Comparison of ENCODE assay signal across 8 mouse cellular contexts in the genomic region with DNA sequence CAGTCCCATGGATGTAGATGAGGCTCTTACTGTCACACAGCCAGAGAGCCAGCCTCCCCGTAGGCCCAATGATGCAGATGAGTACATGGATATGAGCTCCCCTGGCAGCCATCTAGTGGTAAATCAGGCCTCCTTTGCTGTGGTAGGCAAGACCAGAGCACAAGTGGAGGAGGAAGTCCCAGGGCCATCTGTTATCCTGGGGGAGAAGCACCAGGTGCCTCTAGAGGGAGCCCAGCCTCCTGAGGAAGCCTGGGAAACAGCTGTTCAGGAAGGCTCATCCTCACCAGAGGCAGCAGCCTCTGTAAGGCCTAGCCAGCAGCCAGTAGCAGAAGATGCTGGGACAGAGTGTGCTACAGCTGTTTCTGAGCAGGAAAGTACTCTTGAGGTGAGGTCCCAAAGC. TPM values are rescaled to one million over a fixed set of nuclear protein-coding genes. Genes with fewer than 3 reads are reported as not detected.
A peak's percentile ranks its signal among the peaks of the same experiment; 100 is the strongest.
DNase-seq lines count a peak whose midpoint lies in the region; ATAC-seq and TF ChIP-seq lines count a peak whose summit lies in the region.

No protein-coding gene starts in this region.

- H3K36me3 ChIP-seq in hindbrain, postnatal 0 days (ENCODE audit: insufficient read depth, low read length) = peaks cover 63% of the 10 kb centered on the region
- peaks cover 25% of the 10 kb centered on the region for H3K36me3 ChIP-seq in hindbrain, embryonic 16.5 days (ENCODE audit: control insufficient read depth, insufficient read depth, low read length)
- peaks cover 86% of the 10 kb centered on the region for H3K36me3 ChIP-seq in embryonic facial prominence, embryonic 14.5 days (ENCODE audit: control insufficient read depth, insufficient read depth, low read length)
- H3K36me3 ChIP-seq in neural tube, embryonic 14.5 days (ENCODE audit: control insufficient read depth, insufficient read depth, low read length) = peaks cover 32% of the 10 kb centered on the region
- H3K36me3 ChIP-seq in forebrain, embryonic 14.5 days (ENCODE audit: control insufficient read depth, insufficient read depth, low read length) = peaks cover 86% of the 10 kb centered on the region

- H3K9me3 ChIP-seq in hindbrain, postnatal 0 days (ENCODE audit: low read length) = no peaks in the 10 kb centered on the region
- no peaks in the 10 kb centered on the region for H3K9me3 ChIP-seq in hindbrain, embryonic 16.5 days (ENCODE audit: control insufficient read depth, low read length)
- no peaks in the 10 kb centered on the region for H3K9me3 ChIP-seq in embryonic facial prominence, embryonic 14.5 days (ENCODE audit: control insufficient read depth, low read length)
- no peaks in the 10 kb centered on the region for H3K9me3 ChIP-seq in neural tube, embryonic 14.5 days (ENCODE audit: control insufficient read depth, low read length)
- no peaks in the 10 kb centered on the region for H3K9me3 ChIP-seq in forebrain, embryonic 14.5 days (replicated peaks; ENCODE audit: control insufficient read depth, low read length)

- DNase-seq in hindbrain, postnatal 0 days (ENCODE audit: low spot score) = no peak
- peak; percentile 57 for DNase-seq in retina, postnatal 1 day
- no peak for DNase-seq in retina, embryonic 14.5 days (ENCODE audit: low spot score)
- no peak for DNase-seq in embryonic facial prominence, embryonic 14.5 days (ENCODE audit: low spot score)
- DNase-seq in forebrain, embryonic 14.5 days (ENCODE audit: low spot score) = no peak

- H3K27ac ChIP-seq in hindbrain, postnatal 0 days = no peak overlapping the region
- no peak overlapping the region for H3K27ac ChIP-seq in hindbrain, embryonic 16.5 days (ENCODE audit: low read depth, low read length)
- H3K27ac ChIP-seq in embryonic facial prominence, embryonic 14.5 days (replicated peaks; ENCODE audit: low read depth, low read length) = no peak overlapping the region
- no peak overlapping the region for H3K27ac ChIP-seq in neural tube, embryonic 14.5 days (ENCODE audit: low read depth, low read length)
- no peak overlapping the region for H3K27ac ChIP-seq in forebrain, embryonic 14.5 days (ENCODE audit: low read depth, low read length)

- no peak overlapping the region for H3K9ac ChIP-seq in hindbrain, postnatal 0 days (replicated peaks; ENCODE audit: low read length)
- H3K9ac ChIP-seq in hindbrain, embryonic 16.5 days (ENCODE audit: low read depth, low read length) = no peak overlapping the region
- 0 out of 2 replicates have a peak overlapping the region, but pooled peaks have one; percentile 8 for H3K9ac ChIP-seq in embryonic facial prominence, embryonic 14.5 days (ENCODE audit: low read depth, low read length)
- H3K9ac ChIP-seq in neural tube, embryonic 14.5 days (replicated peaks; ENCODE audit: low read depth, low read length) = no peak overlapping the region
- no peak overlapping the region for H3K9ac ChIP-seq in forebrain, embryonic 14.5 days (ENCODE audit: low read length)

- H3K27me3 ChIP-seq in hindbrain, postnatal 0 days (ENCODE audit: insufficient read depth, low read length) = no peaks in the 10 kb centered on the region
- H3K27me3 ChIP-seq in hindbrain, embryonic 16.5 days (replicated peaks; ENCODE audit: control insufficient read depth, insufficient read depth, low read length) = no peaks in the 10 kb centered on the region
- H3K27me3 ChIP-seq in embryonic facial prominence, embryonic 14.5 days (replicated peaks; ENCODE audit: control insufficient read depth, insufficient read depth, low read length) = no peaks in the 10 kb centered on the region
- no peaks in the 10 kb centered on the region for H3K27me3 ChIP-seq in neural tube, embryonic 14.5 days (ENCODE audit: control insufficient read depth, insufficient read depth, low read length)
- no peaks in the 10 kb centered on the region for H3K27me3 ChIP-seq in forebrain, embryonic 14.5 days (replicated peaks; ENCODE audit: control insufficient read depth, insufficient read depth, low read length)

- H3K4me1 ChIP-seq in hindbrain, postnatal 0 days (ENCODE audit: insufficient read depth, low read length) = no peaks in the 10 kb centered on the region
- 0 out of 2 replicates have a peak, but pooled peaks cover 1% of the 10 kb centered on the region for H3K4me1 ChIP-seq in hindbrain, embryonic 16.5 days (ENCODE audit: control insufficient read depth, insufficient read depth, low read depth, low read length)
- no peaks in the 10 kb centered on the region for H3K4me1 ChIP-seq in embryonic facial prominence, embryonic 14.5 days (ENCODE audit: control insufficient read depth, insufficient read depth, low read length)
- no peaks in the 10 kb centered on the region for H3K4me1 ChIP-seq in neural tube, embryonic 14.5 days (ENCODE audit: control insufficient read depth, insufficient read depth, low read length)
- H3K4me1 ChIP-seq in forebrain, embryonic 14.5 days (ENCODE audit: control insufficient read depth, insufficient read depth, low read length) = no peaks in the 10 kb centered on the region

- H3K4me2 ChIP-seq in hindbrain, postnatal 0 days (ENCODE audit: low read depth, low read length) = no peak overlapping the region
- no peak overlapping the region for H3K4me2 ChIP-seq in hindbrain, embryonic 16.5 days (ENCODE audit: low read length)
- no peak overlapping the region for H3K4me2 ChIP-seq in embryonic facial prominence, embryonic 14.5 days (ENCODE audit: low read depth, low read length)
- H3K4me2 ChIP-seq in neural tube, embryonic 14.5 days (ENCODE audit: low read depth, low read length) = no peak overlapping the region
- no peak overlapping the region for H3K4me2 ChIP-seq in forebrain, embryonic 14.5 days (ENCODE audit: low read length)

- TF ChIP-seq CTCF in hindbrain, postnatal 0 days (IDR thresholded peaks at IDR 0.05; ENCODE audit: low read depth) = peak; percentile 8; the same call in 1 of the 2 replicates

- H3K4me3 ChIP-seq in hindbrain, postnatal 0 days (ENCODE audit: low read length) = no peak overlapping the region
- no peak overlapping the region for H3K4me3 ChIP-seq in hindbrain, embryonic 16.5 days (ENCODE audit: low read length)
- no peak overlapping the region for H3K4me3 ChIP-seq in embryonic facial prominence, embryonic 14.5 days (ENCODE audit: low read depth, low read length)
- H3K4me3 ChIP-seq in neural tube, embryonic 14.5 days (ENCODE audit: low read depth, low read length) = no peak overlapping the region
- H3K4me3 ChIP-seq in forebrain, embryonic 14.5 days (ENCODE audit: low read depth, low read length) = no peak overlapping the region

- ATAC-seq in hindbrain, postnatal 0 days = no peak; the same call in 1 of the 2 replicates
- ATAC-seq in hindbrain, embryonic 16.5 days = no peak
- ATAC-seq in embryonic facial prominence, embryonic 14.5 days (ENCODE audit: low read depth) = peak; percentile 49
- peak; percentile 28; the same call in 1 of the 2 replicates for ATAC-seq in neural tube, embryonic 14.5 days (ENCODE audit: low read depth)
- no peak for ATAC-seq in megakaryocyte, adult 5-6 weeks (ENCODE audit: poor library complexity, severe bottlenecking)
- ATAC-seq in forebrain, embryonic 14.5 days = no peak

- WGBS in hindbrain, postnatal 0 days = 79% methylated on average over 1 of the region's 1 CpGs
- 55% methylated on average over 1 of the region's 1 CpGs for WGBS in hindbrain, embryonic 16.5 days
- 18% methylated on average over 1 of the region's 1 CpGs for WGBS in embryonic facial prominence, embryonic 14.5 days
- WGBS in neural tube, embryonic 14.5 days = 37% methylated on average over 1 of the region's 1 CpGs
- 71% methylated on average over 1 of the region's 1 CpGs for WGBS in forebrain, embryonic 14.5 days

RNA-seq across cellular contexts. Expression of a gene that starts 6.8 kb away (rescaled TPM):
- 14.7 and 26.7 TPM in 2 replicates for total RNA-seq in hindbrain, postnatal 0 days (2014; rRNA removed)
- polyA plus RNA-seq in hindbrain, postnatal 0 days (2015; fragmentation: Nextera tagmentation; extraction: Ambion mirVana) = 3.9 and 4.1 TPM in 2 replicates
- 9.3 and 11.2 TPM in 2 replicates for polyA plus RNA-seq in hindbrain, embryonic 16.5 days (2015; fragmentation: Nextera tagmentation; extraction: Ambion mirVana)
- polyA plus RNA-seq in embryonic facial prominence, embryonic 14.5 days (2014; fragmentation: Nextera tagmentation; extraction: Ambion mirVana) = 10.2 and 14.8 TPM in 2 replicates
- polyA plus RNA-seq in neural tube, embryonic 14.5 days (2014; fragmentation: Nextera tagmentation; extraction: Ambion mirVana) = 6.0 and 8.5 TPM in 2 replicates
- total RNA-seq in megakaryocyte, adult 5-6 weeks (2015) = 37.6 and 62.8 TPM in 2 replicates
- 17.3 and 18.6 TPM in 2 replicates for total RNA-seq in megakaryocyte, adult 5-6 weeks (2017)
- 12.2 and 14.4 TPM in 2 replicates for polyA plus RNA-seq in forebrain, embryonic 14.5 days (2014; fragmentation: Nextera tagmentation; extraction: Ambion mirVana)

RNA-seq across cellular contexts. Expression of a gene that starts 10.0 kb away (rescaled TPM):
- total RNA-seq in hindbrain, postnatal 0 days (2014; rRNA removed) = 3,311 and 3,326 TPM in 2 replicates
- 1,502 and 1,606 TPM in 2 replicates for polyA plus RNA-seq in hindbrain, postnatal 0 days (2015; fragmentation: Nextera tagmentation; extraction: Ambion mirVana)
- 1,705 and 1,762 TPM in 2 replicates for polyA plus RNA-seq in hindbrain, embryonic 16.5 days (2015; fragmentation: Nextera tagmentation; extraction: Ambion mirVana)
- polyA plus RNA-seq in embryonic facial prominence, embryonic 14.5 days (2014; fragmentation: Nextera tagmentation; extraction: Ambion mirVana) = 736 and 832 TPM in 2 replicates
- polyA plus RNA-seq in neural tube, embryonic 14.5 days (2014; fragmentation: Nextera tagmentation; extraction: Ambion mirVana) = 1,611 and 1,626 TPM in 2 replicates
- total RNA-seq in megakaryocyte, adult 5-6 weeks (2015) = 649 TPM in 2 replicates
- total RNA-seq in megakaryocyte, adult 5-6 weeks (2017) = 751 and 811 TPM in 2 replicates
- polyA plus RNA-seq in forebrain, embryonic 14.5 days (2014; fragmentation: Nextera tagmentation; extraction: Ambion mirVana) = 2,004 and 2,051 TPM in 2 replicates

RNA-seq across cellular contexts. Expression of a gene that starts 13.0 kb away (rescaled TPM):
- total RNA-seq in hindbrain, postnatal 0 days (2014; rRNA removed) = 14.7 and 27.2 TPM in 2 replicates
- polyA plus RNA-seq in hindbrain, postnatal 0 days (2015; fragmentation: Nextera tagmentation; extraction: Ambion mirVana) = 24.6 and 25.7 TPM in 2 replicates
- 20.8 and 22.3 TPM in 2 replicates for polyA plus RNA-seq in hindbrain, embryonic 16.5 days (2015; fragmentation: Nextera tagmentation; extraction: Ambion mirVana)
- polyA plus RNA-seq in embryonic facial prominence, embryonic 14.5 days (2014; fragmentation: Nextera tagmentation; extraction: Ambion mirVana) = 47.7 and 55.4 TPM in 2 replicates
- polyA plus RNA-seq in neural tube, embryonic 14.5 days (2014; fragmentation: Nextera tagmentation; extraction: Ambion mirVana) = 15.7 and 16.9 TPM in 2 replicates
- total RNA-seq in megakaryocyte, adult 5-6 weeks (2015) = 88.5 and 114 TPM in 2 replicates
- 80.1 and 82.8 TPM in 2 replicates for total RNA-seq in megakaryocyte, adult 5-6 weeks (2017)
- 23.9 and 29.6 TPM in 2 replicates for polyA plus RNA-seq in forebrain, embryonic 14.5 days (2014; fragmentation: Nextera tagmentation; extraction: Ambion mirVana)

RNA-seq across cellular contexts. Expression of a gene that starts 17.3 kb away (rescaled TPM):
- total RNA-seq in hindbrain, postnatal 0 days (2014; rRNA removed) = 32.0 and 34.3 TPM in 2 replicates
- 18.4 and 19.3 TPM in 2 replicates for polyA plus RNA-seq in hindbrain, postnatal 0 days (2015; fragmentation: Nextera tagmentation; extraction: Ambion mirVana)
- 18.9 and 24.4 TPM in 2 replicates for polyA plus RNA-seq in hindbrain, embryonic 16.5 days (2015; fragmentation: Nextera tagmentation; extraction: Ambion mirVana)
- polyA plus RNA-seq in embryonic facial prominence, embryonic 14.5 days (2014; fragmentation: Nextera tagmentation; extraction: Ambion mirVana) = 25.6 and 27.8 TPM in 2 replicates
- 18.0 and 27.3 TPM in 2 replicates for polyA plus RNA-seq in neural tube, embryonic 14.5 days (2014; fragmentation: Nextera tagmentation; extraction: Ambion mirVana)
- 153 and 167 TPM in 2 replicates for total RNA-seq in megakaryocyte, adult 5-6 weeks (2015)
- total RNA-seq in megakaryocyte, adult 5-6 weeks (2017) = 64.0 and 78.1 TPM in 2 replicates
- 21.2 and 22.0 TPM in 2 replicates for polyA plus RNA-seq in forebrain, embryonic 14.5 days (2014; fragmentation: Nextera tagmentation; extraction: Ambion mirVana)

RNA-seq across cellular contexts. Expression of a gene that starts 25.1 kb away (rescaled TPM):
- 94.1 and 142 TPM in 2 replicates for total RNA-seq in hindbrain, postnatal 0 days (2014; rRNA removed)
- 162 TPM in 2 replicates for polyA plus RNA-seq in hindbrain, postnatal 0 days (2015; fragmentation: Nextera tagmentation; extraction: Ambion mirVana)
- 131 and 150 TPM in 2 replicates for polyA plus RNA-seq in hindbrain, embryonic 16.5 days (2015; fragmentation: Nextera tagmentation; extraction: Ambion mirVana)
- polyA plus RNA-seq in embryonic facial prominence, embryonic 14.5 days (2014; fragmentation: Nextera tagmentation; extraction: Ambion mirVana) = 49.0 and 49.5 TPM in 2 replicates
- polyA plus RNA-seq in neural tube, embryonic 14.5 days (2014; fragmentation: Nextera tagmentation; extraction: Ambion mirVana) = 100 and 121 TPM in 2 replicates
- total RNA-seq in megakaryocyte, adult 5-6 weeks (2015) = 73.5 and 95.0 TPM in 2 replicates
- 124 and 127 TPM in 2 replicates for total RNA-seq in megakaryocyte, adult 5-6 weeks (2017)
- 68.5 and 78.2 TPM in 2 replicates for polyA plus RNA-seq in forebrain, embryonic 14.5 days (2014; fragmentation: Nextera tagmentation; extraction: Ambion mirVana)

Comparison
In these comparisons a context has a peak if more than half of its experiments do, and no peak if none do; other contexts are left out.
1. ATAC-seq: peak in embryonic facial prominence, embryonic 14.5 days (single experiment) and neural tube, embryonic 14.5 days (single experiment); none in hindbrain, postnatal 0 days (single experiment), hindbrain, embryonic 16.5 days (single experiment), megakaryocyte, adult 5-6 weeks (single experiment) and forebrain, embryonic 14.5 days (single experiment).